Mouse (Mus musculus): ENCODE measurements around the gene Zfp804a.

Zfp804a gene

DNA sequence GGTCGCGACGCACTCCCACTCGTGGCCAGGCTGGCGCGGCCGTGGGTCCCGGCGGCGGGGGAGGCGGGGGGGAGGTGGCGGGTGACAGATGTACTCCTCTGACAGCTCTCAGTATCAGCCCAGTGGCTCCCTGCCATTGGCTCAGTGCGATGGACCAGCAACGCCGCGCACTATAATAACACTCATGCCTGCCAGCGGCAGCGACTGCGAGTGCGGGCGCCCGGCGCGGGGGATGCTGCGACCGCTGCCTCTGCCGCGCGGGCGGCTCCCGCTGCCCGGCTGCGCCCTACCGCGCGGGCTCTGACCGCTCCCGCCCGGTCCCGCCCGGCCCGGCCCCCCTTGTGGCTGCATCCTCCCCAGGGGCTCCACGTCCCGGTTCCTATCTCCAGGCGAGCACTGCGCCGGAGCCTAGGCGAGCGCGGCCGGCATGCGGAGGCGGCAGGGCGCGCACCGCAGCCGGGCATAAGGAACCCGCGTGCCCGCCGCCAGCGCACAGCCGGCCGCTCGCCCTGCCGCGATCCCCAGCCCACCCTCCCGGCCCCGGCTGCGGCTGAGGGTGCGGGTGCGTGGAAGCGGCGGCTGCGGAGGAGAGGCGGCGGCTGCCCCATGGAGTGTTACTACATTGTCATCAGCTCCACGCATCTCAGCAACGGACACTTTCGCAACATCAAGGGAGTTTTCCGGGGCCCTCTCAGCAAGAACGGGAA, at the start of gene Zfp804a:
Gene Zfp804a, plus strand, starts transcription at position 38 of the 707 bp plus-strand sequence.
- no peak for DNase-seq (ENCODE audit: low spot score in 2 of 2)

DNA sequence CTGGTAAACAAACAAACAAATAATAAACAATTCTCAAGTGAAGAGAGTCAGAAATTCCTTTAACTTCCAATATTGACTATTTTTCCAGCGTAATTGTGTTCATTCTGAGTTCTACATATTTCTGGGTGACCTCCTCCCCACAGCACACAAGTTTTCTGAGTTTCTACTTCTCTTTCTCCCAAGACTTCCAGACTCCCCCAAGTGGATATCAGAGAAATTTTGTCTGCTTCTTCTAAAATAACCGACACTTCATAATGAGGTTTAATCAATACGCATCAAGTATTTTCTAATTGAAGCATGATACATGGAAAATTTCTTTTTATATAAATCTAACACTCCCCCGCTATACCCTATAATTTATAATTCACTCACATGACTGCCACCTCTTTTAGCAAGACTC, 1.4 kb upstream of the Zfp804a start:
- no peak for DNase-seq (ENCODE audit: low spot score in 2 of 2)

DNA sequence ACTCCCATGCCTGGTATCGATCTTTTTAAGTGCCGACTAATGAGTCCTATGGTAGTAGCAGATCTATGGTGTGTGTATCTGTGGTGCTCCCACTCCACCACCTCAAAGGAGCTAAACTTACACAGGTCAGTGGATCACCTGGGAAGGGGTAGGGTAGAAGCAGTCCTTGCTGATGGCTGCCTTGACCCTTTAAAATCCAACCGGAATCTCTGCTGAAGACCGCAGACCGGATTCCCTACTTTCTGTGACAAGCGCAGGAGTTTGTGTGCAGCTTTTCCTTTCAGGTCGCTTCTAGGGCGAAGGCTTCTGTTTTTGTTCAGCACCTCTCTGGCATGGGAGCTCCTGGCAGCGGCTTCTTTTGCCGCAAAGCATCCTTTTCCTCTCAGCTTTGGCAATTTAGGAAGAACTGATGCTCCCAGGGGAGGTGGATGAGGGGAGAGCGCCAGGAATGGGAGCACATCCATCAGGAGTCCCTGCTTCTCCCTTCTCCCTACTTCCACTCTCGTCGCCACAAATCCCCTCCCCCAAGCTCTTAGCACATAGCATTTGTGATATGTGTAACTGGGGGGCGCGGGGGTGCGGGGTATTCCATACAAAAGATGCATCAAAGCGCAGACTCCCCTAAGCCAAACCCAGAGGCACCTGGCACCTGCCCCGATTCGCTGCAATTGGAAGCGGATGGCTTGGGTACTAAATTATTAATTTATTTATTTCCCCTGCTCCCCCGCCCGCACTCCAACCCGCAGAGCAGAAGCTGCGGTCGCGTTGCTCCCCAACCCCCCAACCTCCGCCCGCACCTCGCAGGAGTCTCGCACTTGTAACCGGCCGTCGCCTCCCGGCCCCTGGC, 461 bp upstream of the Zfp804a start:
- DNase-seq (ENCODE audit: low spot score in 2 of 2) = no peak

DNA sequence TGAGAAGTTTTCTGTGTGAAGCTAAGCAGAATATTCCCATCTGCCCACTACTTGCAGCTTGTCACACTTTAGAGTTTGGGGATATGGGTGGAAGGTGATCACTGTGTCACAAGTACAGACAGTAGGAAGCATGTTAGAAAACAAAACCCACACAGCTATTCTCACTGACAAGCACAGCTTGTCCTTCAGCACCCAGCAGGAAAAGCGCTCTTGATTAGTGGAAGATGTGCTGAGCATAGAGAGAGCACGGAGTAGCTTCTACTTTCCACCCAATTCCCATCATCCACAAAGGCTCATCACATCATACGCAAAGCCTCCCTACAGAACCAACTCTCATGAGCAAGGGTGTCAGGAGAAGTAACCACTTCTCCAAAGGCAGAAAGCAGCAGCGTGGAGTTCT, 1.4 kb downstream of the Zfp804a start:
- DNase-seq (ENCODE audit: low spot score in 2 of 2) = no peak

- DNase-seq (ENCODE audit: low spot score in 2 of 2) = no peak
These were observed 11.6 kb downstream of the Zfp804a start for GRCm38 (mm10) chr2:82064671-82065070.

DNA sequence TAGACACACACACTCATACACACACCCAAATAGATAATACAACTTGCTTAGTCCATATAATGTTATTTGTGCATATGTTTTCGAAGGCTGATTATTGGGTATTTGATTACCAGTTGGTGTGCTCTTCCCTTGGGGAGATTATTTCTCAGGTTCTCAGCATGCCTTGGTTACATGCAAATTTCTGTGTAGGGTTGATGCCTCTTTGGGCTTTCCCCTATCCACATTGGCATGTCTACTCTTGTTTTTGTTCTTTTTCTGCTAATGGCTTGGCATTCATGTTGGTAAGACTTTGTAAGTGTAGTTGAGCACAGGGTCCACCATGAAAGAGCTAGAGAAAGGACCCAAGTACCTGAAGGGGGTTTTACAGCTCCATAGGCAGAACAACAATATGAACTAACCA, 14.9 kb downstream of the Zfp804a start:
- DNase-seq (ENCODE audit: low spot score in 2 of 2) = no peak

DNA sequence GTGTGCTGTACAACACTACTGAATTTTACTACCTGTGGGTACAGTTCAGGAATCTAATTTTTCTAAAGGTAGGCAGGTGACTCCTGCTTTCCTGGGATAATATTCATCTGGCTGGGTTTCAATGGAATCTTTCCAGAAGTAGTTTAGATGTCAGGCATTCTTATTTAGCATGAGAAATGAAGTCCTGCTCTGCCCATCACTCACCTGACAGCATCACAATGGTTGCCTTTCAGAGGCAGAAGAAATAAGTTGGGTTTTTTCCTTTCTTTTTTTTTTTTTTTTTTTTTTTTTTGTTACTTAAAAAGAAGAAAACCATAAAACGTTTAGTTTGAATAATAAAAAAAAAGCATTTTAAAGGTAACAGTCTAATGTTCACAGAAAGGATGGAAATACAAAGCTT, 16.1 kb downstream of the Zfp804a start:
- DNase-seq (ENCODE audit: low spot score in 2 of 2) = no peak

- no peak for DNase-seq (ENCODE audit: low spot score in 2 of 2)
These were observed 23.9 kb downstream of the Zfp804a start for GRCm38 (mm10) chr2:82076883-82077282.

DNA sequence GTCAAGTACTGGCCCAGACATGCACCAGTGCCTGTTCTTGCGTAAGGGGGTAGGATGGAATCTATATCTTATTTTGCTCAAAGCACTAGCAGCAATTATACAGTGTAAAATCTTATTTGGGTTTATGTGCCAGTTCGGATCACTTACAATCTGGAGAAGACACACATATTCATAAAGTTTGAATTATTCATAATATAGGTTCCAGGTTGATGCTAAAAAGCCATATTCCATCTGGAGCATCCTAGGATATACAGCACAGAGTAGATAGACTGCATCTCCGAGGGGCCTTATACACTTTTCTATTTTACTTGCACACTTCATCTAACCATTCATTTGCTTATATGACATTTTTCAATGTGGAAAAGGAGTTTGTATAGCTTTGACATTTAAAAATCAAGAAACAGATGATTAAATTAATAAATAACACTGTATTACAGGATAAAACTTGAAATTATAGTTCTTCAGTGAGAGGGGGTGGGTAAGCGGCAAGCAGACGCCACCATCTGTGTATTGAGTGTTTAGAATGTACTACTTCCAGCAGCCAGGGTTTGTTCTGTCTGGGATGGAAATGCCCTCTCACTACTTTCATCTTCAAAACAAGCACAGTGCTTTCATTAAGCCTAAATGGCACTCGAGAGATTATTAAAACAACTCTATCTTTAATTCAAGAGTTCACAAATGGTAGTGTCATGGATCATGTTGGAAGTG, 25.4 kb downstream of the Zfp804a start:
- DNase-seq (ENCODE audit: low spot score in 2 of 2) = no peak

GRCm38 (mm10) chr2:82080678-82081077, 27.7 kb downstream of the Zfp804a start:
- no peak for DNase-seq (ENCODE audit: low spot score in 2 of 2)

DNA sequence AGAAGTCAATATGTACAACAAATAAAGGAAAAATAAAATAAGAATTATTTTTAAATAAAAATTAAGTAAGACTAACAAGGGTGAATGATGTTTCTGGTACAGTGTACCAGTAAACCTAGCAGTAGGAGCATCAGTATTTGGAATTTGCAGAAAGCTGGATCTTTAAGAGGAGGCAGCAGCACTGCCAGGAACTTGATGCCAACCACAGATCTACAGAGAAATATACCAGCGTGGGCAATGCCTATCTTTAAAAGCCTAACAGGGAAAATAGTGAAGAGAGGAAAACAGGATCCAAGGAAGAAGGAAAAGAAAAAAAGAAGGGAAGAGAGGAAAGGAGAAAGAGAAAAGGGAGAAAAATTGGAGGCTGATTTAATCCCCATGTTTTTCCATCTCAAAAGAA, 60.1 kb downstream of the Zfp804a start:
- no peak for DNase-seq (ENCODE audit: low spot score in 2 of 2)

DNA sequence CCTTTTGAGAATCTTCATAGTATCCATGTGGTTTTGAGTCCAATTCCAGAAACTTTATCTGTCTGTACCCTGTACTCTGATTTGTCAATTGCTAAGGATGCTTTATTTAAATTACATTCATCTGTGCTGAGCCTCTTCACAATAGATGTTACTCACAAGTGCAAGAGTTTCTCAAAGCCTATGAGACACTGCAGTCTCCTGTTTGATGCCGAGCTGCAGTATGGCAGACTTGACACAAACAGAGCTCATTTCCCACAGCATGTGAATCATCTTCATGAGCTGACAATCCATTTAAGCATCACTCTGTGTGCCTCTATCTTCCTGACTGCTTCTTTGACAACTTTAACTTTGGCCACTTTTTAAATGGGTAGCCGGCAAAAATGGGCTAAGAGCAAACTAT, 60.6 kb downstream of the Zfp804a start:
- DNase-seq (ENCODE audit: low spot score in 2 of 2) = no peak

DNA sequence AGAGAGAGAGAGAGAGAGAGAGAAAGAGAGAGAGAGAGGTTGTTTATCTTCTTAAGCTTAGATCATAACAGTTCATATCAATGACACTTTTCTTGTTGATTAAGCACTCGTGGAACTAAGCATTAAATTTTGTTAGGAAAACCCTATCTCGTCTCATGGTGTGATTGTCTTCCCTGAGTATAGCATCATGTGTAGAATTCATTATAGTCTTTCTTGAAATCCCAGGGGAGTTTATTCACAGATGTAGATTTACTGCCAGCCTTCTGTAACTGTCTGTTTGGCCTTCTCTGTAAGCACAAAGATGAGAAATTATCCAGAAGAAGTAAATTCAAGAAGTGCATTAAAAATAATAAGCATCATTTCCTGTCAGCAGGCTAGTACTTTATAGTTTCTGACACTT, 66.6 kb downstream of the Zfp804a start:
- DNase-seq (ENCODE audit: low spot score in 2 of 2) = no peak

DNA sequence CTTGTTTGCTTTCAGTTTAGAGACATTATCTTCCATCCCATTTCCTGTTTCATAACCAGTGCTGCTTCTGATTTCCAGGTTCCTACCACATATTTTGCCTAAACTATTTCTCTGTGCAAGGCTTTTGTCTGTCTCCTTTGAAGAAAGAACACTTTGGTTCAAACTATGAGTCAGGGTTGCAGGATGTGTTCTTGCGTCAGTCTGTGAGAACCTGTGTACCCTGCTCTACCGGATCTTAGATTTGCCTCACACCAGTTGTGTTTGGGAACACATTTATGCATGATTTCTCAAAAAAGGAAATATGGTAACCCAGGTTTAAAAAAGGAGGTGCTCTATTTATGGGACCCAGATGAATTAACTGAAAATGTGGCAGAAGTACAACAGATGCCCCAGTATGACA, 125.7 kb downstream of the Zfp804a start:
- DNase-seq (ENCODE audit: low spot score in 2 of 2) = no peak

- no peak for DNase-seq (ENCODE audit: low spot score in 2 of 2)
These were observed 128.0 kb downstream of the Zfp804a start for GRCm38 (mm10) chr2:82181010-82181409.

- no peak for DNase-seq (ENCODE audit: low spot score in 2 of 2)
These were observed 146.9 kb downstream of the Zfp804a start for GRCm38 (mm10) chr2:82199901-82200300.

DNA sequence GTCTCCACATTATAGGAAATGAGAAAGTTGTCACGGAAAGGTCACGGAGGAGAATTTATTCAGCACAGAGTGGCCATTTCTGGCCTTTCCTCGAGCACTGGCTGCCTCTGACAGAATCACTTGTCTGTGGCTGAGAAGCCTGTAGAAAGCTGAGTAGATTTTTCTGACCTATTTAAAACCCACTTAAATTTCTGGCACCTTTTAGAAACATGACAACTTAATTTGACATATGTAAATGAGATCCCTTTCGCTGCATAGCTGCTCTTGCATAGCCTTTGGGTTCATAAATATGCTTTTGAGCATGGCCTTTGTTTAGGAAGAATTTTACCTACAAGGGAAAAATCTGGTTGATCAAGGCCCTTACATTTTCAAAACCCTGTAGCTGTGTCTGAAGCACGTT, 147.6 kb downstream of the Zfp804a start:
- DNase-seq (ENCODE audit: low spot score in 2 of 2) = no peak

DNA sequence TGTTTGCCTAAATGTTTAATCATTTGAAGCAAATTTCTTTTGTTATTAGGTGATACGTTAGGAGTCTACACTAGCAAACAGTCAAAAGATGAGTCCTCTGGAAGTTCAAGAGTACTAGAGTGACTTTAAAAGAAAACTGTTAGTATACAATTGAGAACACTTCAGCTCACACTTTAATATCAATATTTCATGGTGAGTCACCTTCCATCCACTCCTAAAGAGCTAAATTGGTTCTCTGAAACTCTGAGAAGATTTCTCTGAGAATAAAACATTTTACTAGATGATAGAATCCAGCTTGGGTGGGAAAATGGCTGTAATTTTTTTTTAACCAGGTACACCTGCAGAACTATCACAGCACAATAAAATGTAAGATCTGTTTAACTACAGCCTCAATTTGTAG, 157.6 kb downstream of the Zfp804a start:
- no peak for DNase-seq (ENCODE audit: low spot score in 2 of 2)

- DNase-seq (ENCODE audit: low spot score in 2 of 2) = no peak
These were observed 158.9 kb downstream of the Zfp804a start for GRCm38 (mm10) chr2:82211972-82212371.

- DNase-seq (ENCODE audit: low spot score in 2 of 2) = no peak
These were observed 164.9 kb downstream of the Zfp804a start for GRCm38 (mm10) chr2:82217873-82218272.

DNA sequence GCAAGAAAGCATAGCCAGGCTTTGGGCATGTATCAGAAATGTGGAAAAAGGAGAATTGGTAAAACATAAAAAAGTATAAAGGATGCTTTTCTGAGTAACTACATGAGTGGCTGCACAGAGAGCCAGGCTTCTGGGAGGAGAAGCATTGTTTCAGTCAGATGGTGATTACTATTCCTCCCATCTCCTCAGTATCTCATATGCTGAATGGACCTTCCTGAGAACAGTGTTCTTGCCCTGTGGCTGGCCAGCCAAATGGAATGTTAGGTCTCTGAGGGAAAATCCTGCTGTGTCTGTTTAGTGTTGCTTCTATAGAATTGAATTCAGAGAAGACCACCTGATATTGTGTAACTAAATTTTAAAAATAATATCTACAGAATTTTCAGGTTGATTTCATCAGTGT, 193.0 kb downstream of the Zfp804a start:
- DNase-seq (ENCODE audit: low spot score in 2 of 2) = no peak

DNA sequence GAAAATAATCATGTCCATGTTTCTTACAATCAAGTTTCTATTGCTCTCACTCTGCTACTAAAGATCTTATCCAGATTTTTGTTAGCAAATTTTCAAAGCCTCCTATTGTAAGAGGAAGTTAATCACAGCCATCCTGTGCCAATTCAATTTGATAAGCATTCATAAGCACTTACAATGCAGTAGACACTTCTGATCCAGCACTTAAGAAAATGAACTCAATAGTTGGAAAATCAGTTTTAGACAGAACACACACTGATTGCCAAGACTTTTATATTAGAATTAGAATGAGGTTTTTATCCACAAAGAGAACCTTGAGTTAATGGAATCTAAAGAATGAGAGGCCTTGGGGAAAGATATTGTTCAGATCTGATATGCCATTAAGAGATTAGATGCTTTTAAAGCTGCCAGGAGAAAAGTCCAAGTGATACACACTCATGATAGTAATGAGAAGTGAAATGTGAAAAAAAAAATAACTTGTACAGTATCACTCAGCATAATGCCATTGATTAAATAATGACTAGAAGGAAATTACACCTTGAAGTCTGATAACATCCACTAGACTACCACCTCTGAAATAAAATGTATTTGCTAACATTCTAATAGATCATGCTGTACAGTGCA, 194.0 kb downstream of the Zfp804a start:
- no peak for DNase-seq (ENCODE audit: low spot score in 2 of 2)

Data from spleen, postnatal 4 days (tissue).